Mouse (Mus musculus) midbrain, postnatal 0 days (tissue): ENCODE measurements around the gene Ptprf. TPM values are rescaled to one million over a fixed set of nuclear protein-coding genes. Genes with fewer than 3 reads are reported as not detected.

Experiments used
- ATAC-seq: fragments of 200-750 bp; cut with Nextera tagmentation; 2 replicates; pipeline ENCODE4 v1.8.0; 2017; ENCODE audit warnings: moderate number of reproducible peaks, mild to moderate bottlenecking, moderate TSS enrichment, moderate library complexity; ENCODE audit not compliant: low FRiP score
- DNase-seq: peaks from one replicate; pipeline ENCODE4 v3.0.0-alpha.2; 2015; ENCODE audit warnings: low spot score
- H3K27ac ChIP-seq: fragments of 300-500 bp; sonication (generic); 2 replicates; pipeline ENCODE4 v1.5.1; 2014; ENCODE audit warnings: low read depth, mild to moderate bottlenecking, low read length, mixed read lengths
- H3K27me3 ChIP-seq: fragments of 300-500 bp; sonication (generic); 2 replicates; pipeline ENCODE4 v1.6.1; 2014; ENCODE audit warnings: low read length, control low read depth, mixed read lengths; ENCODE audit not compliant: insufficient read depth
- H3K36me3 ChIP-seq: fragments of 300-500 bp; sonication (generic); 2 replicates; pipeline ENCODE4 v1.6.1; 2014; ENCODE audit warnings: low read length, control low read depth, mixed read lengths; ENCODE audit not compliant: insufficient read depth
- H3K4me1 ChIP-seq: fragments of 300-500 bp; sonication (generic); 2 replicates; pipeline ENCODE4 v1.6.1; 2014; ENCODE audit warnings: mild to moderate bottlenecking, control low read depth, antibody characterized with exemption, low read length, mixed read lengths; ENCODE audit not compliant: insufficient read depth
- H3K4me2 ChIP-seq: fragments of 300-500 bp; sonication (generic); 2 replicates; pipeline ENCODE4 v1.6.1; 2014; ENCODE audit warnings: low read depth, mild to moderate bottlenecking, low read length, mixed read lengths; ENCODE audit not compliant: poor library complexity, severe bottlenecking
- H3K4me3 ChIP-seq: fragments of 300-500 bp; sonication (generic); 2 replicates; pipeline ENCODE4 v1.5.1; 2014; ENCODE audit warnings: low read depth, mild to moderate bottlenecking, low read length, moderate library complexity
- H3K9ac ChIP-seq: fragments of 300-500 bp; sonication (generic); replicated peaks from 2 replicates; pipeline ENCODE4 v1.6.1; 2014; ENCODE audit warnings: mild to moderate bottlenecking, low read length, moderate library complexity, mixed read lengths; ENCODE audit not compliant: poor library complexity, severe bottlenecking
- H3K9me3 ChIP-seq: fragments of 300-500 bp; sonication (generic); 2 replicates; pipeline ENCODE4 v1.6.1; 2016; ENCODE audit warnings: low read length, control low read depth
- CTCF ChIP-seq: IDR thresholded peaks from 2 replicates; pipeline ENCODE4 v1.5.1; 2016; ENCODE audit warnings: antibody characterized with exemption, mild to moderate bottlenecking
- WGBS: fragments of 180-500 bp; shearing (Covaris S2); extraction: QIAGEN DNeasy Blood & Tissue Kit; methylation state at CpG from one replicate; pipeline ENCODE4 v1.1.7; 2014; 5-methylcytosine and 5-hydroxymethylcytosine counted together
- polyA plus RNA-seq: library from polyadenylated mRNA; unstranded; fragments of >200 nt; fragmentation: Nextera tagmentation; extraction: Ambion mirVana; gene quantifications from 2 replicates; pipeline ENCODE4 v1.2.1, GENCODE M21; 2015
- total RNA-seq: library from RNA; depleted of rRNA; stranded (reverse); fragments of >200 nt; gene quantifications from 2 replicates; pipeline ENCODE4 v1.2.3, GENCODE M21; 2014

Ptprf gene
- total and polyA plus RNA-seq, 2 experiments from 2014 or later = 48.1 to 186 TPM

- ATAC-seq (no peak), DNase-seq (no peak)
- Histone ChIP-seq H3K4me1 (no peaks in the 10 kb centered on the region), H3K9me3 (no peaks in the 10 kb centered on the region), H3K9ac (no peak overlapping the region), H3K27ac (no peak overlapping the region), H3K4me3 (no peak overlapping the region), H3K4me2 (no peak overlapping the region), H3K27me3 (no peaks in the 10 kb centered on the region), H3K36me3 (peaks cover 71% of the 10 kb centered on the region)
- no peak for TF ChIP-seq CTCF
- WGBS = 96% methylated on average over 2 of the region's 2 CpGs
These were observed 57.3 kb downstream of the Ptprf start for GRCm38 (mm10) chr4:118233886-118234285.

- peaks cover 76% of the 10 kb centered on the region for H3K36me3 ChIP-seq
- 89% methylated on average over 6 of the region's 6 CpGs for WGBS
- no peak for ATAC-seq
- TF ChIP-seq CTCF = no peak
- no peak for DNase-seq
- no peaks in the 10 kb centered on the region for H3K4me1 ChIP-seq
- H3K9me3 ChIP-seq = no peaks in the 10 kb centered on the region
- no peaks in the 10 kb centered on the region for H3K27me3 ChIP-seq
- no peak overlapping the region for H3K4me2 ChIP-seq
- no peak overlapping the region for H3K9ac ChIP-seq
- no peak overlapping the region for H3K4me3 ChIP-seq
- no peak overlapping the region for H3K27ac ChIP-seq
These were observed 59.3 kb downstream of the Ptprf start for GRCm38 (mm10) chr4:118231861-118232260.

- H3K27ac ChIP-seq = no peak overlapping the region
- no peak overlapping the region for H3K4me2 ChIP-seq
- H3K4me3 ChIP-seq = no peak overlapping the region
- H3K36me3 ChIP-seq = peaks cover 80% of the 10 kb centered on the region
- H3K9me3 ChIP-seq = no peaks in the 10 kb centered on the region
- H3K9ac ChIP-seq = no peak overlapping the region
- no peaks in the 10 kb centered on the region for H3K27me3 ChIP-seq
- TF ChIP-seq CTCF = no peak
- no peaks in the 10 kb centered on the region for H3K4me1 ChIP-seq
- ATAC-seq (no peak), DNase-seq (no peak)
- 65% methylated on average over 6 of the region's 6 CpGs for WGBS
These were observed 62.0 kb downstream of the Ptprf start for GRCm38 (mm10) chr4:118229035-118229770.

GRCm38 (mm10) chr4:118227398-118227797, 63.8 kb downstream of the Ptprf start:
- DNase-seq (no peak), ATAC-seq (no peak)
- TF ChIP-seq CTCF = no peak
- WGBS = 73% methylated on average over 12 of the region's 12 CpGs
- Histone ChIP-seq H3K9ac (no peak overlapping the region), H3K4me3 (no peak overlapping the region), H3K27me3 (no peaks in the 10 kb centered on the region), H3K27ac (no peak overlapping the region), H3K36me3 (peaks cover 90% of the 10 kb centered on the region), H3K4me1 (no peaks in the 10 kb centered on the region), H3K9me3 (no peaks in the 10 kb centered on the region), H3K4me2 (no peak overlapping the region)

GRCm38 (mm10) chr4:118221261-118221660, 69.9 kb downstream of the Ptprf start:
- TF ChIP-seq CTCF = no peak
- Histone ChIP-seq H3K9ac (no peak overlapping the region), H3K4me2 (no peak overlapping the region), H3K4me1 (no peaks in the 10 kb centered on the region), H3K4me3 (no peak overlapping the region), H3K9me3 (no peaks in the 10 kb centered on the region), H3K27me3 (no peaks in the 10 kb centered on the region), H3K36me3 (peaks cover 93% of the 10 kb centered on the region), H3K27ac (no peak overlapping the region)
- 85% methylated on average over 7 of the region's 7 CpGs for WGBS
- ATAC-seq = no peak
- no peak for DNase-seq

GRCm38 (mm10) chr4:118220756-118221155, 70.4 kb downstream of the Ptprf start:
- H3K27me3 ChIP-seq = no peaks in the 10 kb centered on the region
- H3K27ac ChIP-seq = no peak overlapping the region
- H3K9ac ChIP-seq = no peak overlapping the region
- H3K4me2 ChIP-seq = no peak overlapping the region
- peaks cover 93% of the 10 kb centered on the region for H3K36me3 ChIP-seq
- WGBS = 91% methylated on average over 9 of the region's 9 CpGs
- no peak for ATAC-seq
- DNase-seq = no peak
- no peaks in the 10 kb centered on the region for H3K9me3 ChIP-seq
- no peak for TF ChIP-seq CTCF
- no peak overlapping the region for H3K4me3 ChIP-seq
- no peaks in the 10 kb centered on the region for H3K4me1 ChIP-seq
